Mouse (Mus musculus): ENCODE measurements around the gene Scgb1b11. TPM values are rescaled to one million over a fixed set of nuclear protein-coding genes. Genes with fewer than 3 reads are reported as not detected.

The Scgb1b11 gene
- polyA plus RNA-seq (2014; fragmentation: Illumina TruSeq; extraction: RNeasy Lipid Tissue Mini Kit (QIAGEN cat#74804); ENCODE audit: low read depth, low replicate concordance): not detected

DNA sequence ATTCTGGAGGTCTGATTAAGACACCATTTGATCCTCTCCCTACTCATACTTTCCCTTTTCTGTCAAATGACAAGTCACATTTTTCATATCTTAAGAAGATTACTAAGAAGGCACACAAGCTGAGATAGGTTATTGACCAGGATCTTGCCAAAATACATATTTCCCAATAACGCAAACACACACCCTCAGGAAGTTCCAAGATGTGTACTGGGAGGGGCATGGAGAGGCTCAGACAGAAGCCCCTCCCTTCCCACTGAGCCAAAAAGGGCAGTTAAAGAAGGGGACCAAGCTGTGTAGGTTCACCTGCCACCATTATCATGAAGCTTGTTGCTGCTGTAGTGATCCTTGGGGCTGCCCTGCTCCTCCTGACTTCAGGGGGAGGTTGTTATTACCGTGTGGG is at the start of gene Scgb1b11:
Gene Scgb1b11, plus strand, starts transcription at position 301 of the 400 bp plus-strand sequence.

DNA sequence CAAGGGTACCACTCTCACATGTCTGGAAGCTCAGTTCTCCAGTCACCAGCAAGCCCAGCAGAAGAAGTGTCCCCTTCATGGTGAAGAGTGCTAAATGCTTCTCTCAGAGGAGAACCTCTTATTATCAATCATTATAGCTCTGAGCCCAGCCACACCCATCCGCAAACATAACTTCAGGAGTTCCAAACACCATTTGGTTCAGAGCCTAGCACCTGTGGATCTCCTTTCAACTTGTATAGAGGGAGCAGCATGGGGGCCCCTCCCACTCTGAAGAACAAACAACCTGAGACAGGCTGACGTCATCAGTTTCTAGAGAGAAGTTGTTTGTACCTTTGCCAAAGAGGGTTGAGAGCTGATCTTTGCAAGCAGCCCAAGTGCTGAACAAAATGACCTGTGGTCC is 11.6 kb upstream of the Scgb1b11 start, which contains the start of gene Scgb2b11:
Gene Scgb2b11, minus strand, starts transcription at position 101 of the 400 bp plus-strand sequence.

Other genes starting within 250 kb of the Scgb1b11 start
- gene Scgb1b10, start 122.0 kb upstream of the Scgb1b11 start, polyA plus RNA-seq (2014; fragmentation: Illumina TruSeq; extraction: RNeasy Lipid Tissue Mini Kit (QIAGEN cat#74804); ENCODE audit: low read depth, low replicate concordance): not detected
- gene Scgb2b11, start 11.7 kb upstream of the Scgb1b11 start, polyA plus RNA-seq (2014; fragmentation: Illumina TruSeq; extraction: RNeasy Lipid Tissue Mini Kit (QIAGEN cat#74804); ENCODE audit: low read depth, low replicate concordance): not detected
- not detected for gene Scgb2b12, start 104.4 kb downstream of the Scgb1b11 start, polyA plus RNA-seq (2014; fragmentation: Illumina TruSeq; extraction: RNeasy Lipid Tissue Mini Kit (QIAGEN cat#74804); ENCODE audit: low read depth, low replicate concordance)
- gene Scgb1b12, start 111.3 kb downstream of the Scgb1b11 start, polyA plus RNA-seq (2014; fragmentation: Illumina TruSeq; extraction: RNeasy Lipid Tissue Mini Kit (QIAGEN cat#74804); ENCODE audit: low read depth, low replicate concordance): not detected
- not detected for gene Scgb1b29, start 218.7 kb downstream of the Scgb1b11 start, polyA plus RNA-seq (2014; fragmentation: Illumina TruSeq; extraction: RNeasy Lipid Tissue Mini Kit (QIAGEN cat#74804); ENCODE audit: low read depth, low replicate concordance)

Data from testis, adult 10 weeks (tissue).